Mouse (Mus musculus) E14TG2a.4 (cell line): ENCODE results near the gene Nap1l5.
"Not testable (repeated sequence)": the region's sequence is repeated elsewhere in the genome, so short reads cannot be mapped to it uniquely, and the experiment has no call there.

Experiments used
- H3K27me3 ChIP-seq: 2 replicates; pipeline ENCODE4 v1.6.1; 2014; ENCODE audit warnings: low read length, control low read depth; ENCODE audit not compliant: insufficient read depth
- H3K36me3 ChIP-seq: 2 replicates; pipeline ENCODE4 v1.6.1; 2014; ENCODE audit warnings: low read length, control low read depth; ENCODE audit not compliant: insufficient read depth
- H3K4me1 ChIP-seq: replicated peaks from 2 replicates; pipeline ENCODE4 v1.6.1; 2014; ENCODE audit warnings: low read depth, low read length, control low read depth
- H3K4me3 ChIP-seq: replicated peaks from 2 replicates; pipeline ENCODE4 v1.5.1; 2014; ENCODE audit warnings: mild to moderate bottlenecking, low read length
- H3K9me3 ChIP-seq: 2 replicates; pipeline ENCODE4 v1.6.1; 2014; ENCODE audit warnings: low read length, control low read depth
- CTCF ChIP-seq: conservative IDR thresholded peaks from 2 replicates; pipeline ENCODE4 v1.5.1; 2014; ENCODE audit warnings: low read length
- NANOG ChIP-seq: IDR thresholded peaks from 2 replicates; pipeline ENCODE4 v1.6.1; 2014; ENCODE audit warnings: borderline replicate concordance, low read length, mixed read lengths
- POU5F1 ChIP-seq: IDR thresholded peaks from 2 replicates; pipeline ENCODE4 v1.6.1; 2014; ENCODE audit warnings: low read length, borderline replicate concordance

The Nap1l5 gene

GRCm38 (mm10) chr6:58896648-58897047 is 10.2 kb downstream of the Nap1l5 start:
- H3K27me3 ChIP-seq, result no peaks in the 10 kb centered on the region
- peaks cover 23% of the 10 kb centered on the region for H3K36me3 ChIP-seq
- no peaks in the 10 kb centered on the region for H3K4me1 ChIP-seq
- peaks cover 18% of the 10 kb centered on the region for H3K9me3 ChIP-seq
- no peak overlapping the region for H3K4me3 ChIP-seq
- TF ChIP-seq POU5F1 (no peak), CTCF (no peak), NANOG (no peak)

- 0 out of 2 replicates have a peak, but pooled peaks cover 4% of the 10 kb centered on the region for H3K9me3 ChIP-seq
- no peak overlapping the region for H3K4me3 ChIP-seq
- no peaks in the 10 kb centered on the region for H3K4me1 ChIP-seq
- H3K27me3 ChIP-seq, result no peaks in the 10 kb centered on the region
- H3K36me3 ChIP-seq, result peaks cover 19% of the 10 kb centered on the region
- TF ChIP-seq CTCF, result no peak
Measured at GRCm38 (mm10) chr6:58894994-58895393, 11.9 kb downstream of the Nap1l5 start.

- no peaks in the 10 kb centered on the region for H3K4me1 ChIP-seq
- peaks cover 21% of the 10 kb centered on the region for H3K36me3 ChIP-seq
- no peak overlapping the region for H3K4me3 ChIP-seq
- TF ChIP-seq POU5F1, result no peak
- no peak for TF ChIP-seq NANOG
- no peak for TF ChIP-seq CTCF
- no peaks in the 10 kb centered on the region for H3K9me3 ChIP-seq
- H3K27me3 ChIP-seq, result no peaks in the 10 kb centered on the region
Measured at GRCm38 (mm10) chr6:58893307-58893706, 13.6 kb downstream of the Nap1l5 start.

- Histone ChIP-seq H3K4me3 (no peak overlapping the region), H3K27me3 (no peaks in the 10 kb centered on the region), H3K9me3 (no peaks in the 10 kb centered on the region), H3K4me1 (no peaks in the 10 kb centered on the region), H3K36me3 (peaks cover 10% of the 10 kb centered on the region; the same call in 1 of the 2 replicates)
- no peak for TF ChIP-seq CTCF
- no peak for TF ChIP-seq NANOG
- TF ChIP-seq POU5F1, result no peak
Measured at GRCm38 (mm10) chr6:58889917-58890316, 17.0 kb downstream of the Nap1l5 start.

GRCm38 (mm10) chr6:58882271-58882670 is 24.6 kb downstream of the Nap1l5 start:
- Histone ChIP-seq H3K36me3 (peaks cover 4% of the 10 kb centered on the region; the same call in 1 of the 2 replicates), H3K9me3 (no peaks in the 10 kb centered on the region), H3K4me1 (no peaks in the 10 kb centered on the region), H3K4me3 (no peak overlapping the region), H3K27me3 (no peaks in the 10 kb centered on the region)
- TF ChIP-seq NANOG (no peak), CTCF (no peak), POU5F1 (no peak)

- Histone ChIP-seq H3K4me1 (no peaks in the 10 kb centered on the region), H3K27me3 (no peaks in the 10 kb centered on the region), H3K36me3 (peaks cover 4% of the 10 kb centered on the region; the same call in 1 of the 2 replicates), H3K4me3 (no peak overlapping the region), H3K9me3 (no peaks in the 10 kb centered on the region)
- TF ChIP-seq CTCF (no peak), NANOG (no peak), POU5F1 (no peak)
Measured at GRCm38 (mm10) chr6:58881363-58881762, 25.5 kb downstream of the Nap1l5 start.

- H3K4me3 ChIP-seq, result no peak overlapping the region
- H3K27me3 ChIP-seq, result no peaks in the 10 kb centered on the region
- H3K36me3 ChIP-seq, result peaks cover 4% of the 10 kb centered on the region; the same call in 1 of the 2 replicates
- H3K9me3 ChIP-seq, result no peaks in the 10 kb centered on the region
- H3K4me1 ChIP-seq, result no peaks in the 10 kb centered on the region
- TF ChIP-seq NANOG (no peak), CTCF (no peak), POU5F1 (no peak)
Measured at GRCm38 (mm10) chr6:58880861-58881260, 26.0 kb downstream of the Nap1l5 start.

- no peaks in the 10 kb centered on the region for H3K4me1 ChIP-seq
- H3K4me3 ChIP-seq, result no peak overlapping the region
- H3K9me3 ChIP-seq, result no peaks in the 10 kb centered on the region
- no peak for TF ChIP-seq POU5F1
- no peaks in the 10 kb centered on the region for H3K27me3 ChIP-seq
- H3K36me3 ChIP-seq, result peaks cover 4% of the 10 kb centered on the region; the same call in 1 of the 2 replicates
Measured at GRCm38 (mm10) chr6:58879987-58880386, 26.9 kb downstream of the Nap1l5 start.

- Histone ChIP-seq H3K4me3 (no peak overlapping the region), H3K4me1 (no peaks in the 10 kb centered on the region), H3K36me3 (peaks cover 4% of the 10 kb centered on the region; the same call in 1 of the 2 replicates), H3K27me3 (no peaks in the 10 kb centered on the region), H3K9me3 (no peaks in the 10 kb centered on the region)
- TF ChIP-seq POU5F1 (no peak), CTCF (no peak), NANOG (no peak)
Measured at GRCm38 (mm10) chr6:58879572-58879971, 27.3 kb downstream of the Nap1l5 start.

- not testable (repeated sequence) for H3K9me3 ChIP-seq, H3K4me1 ChIP-seq, H3K36me3 ChIP-seq, H3K4me3 ChIP-seq, H3K27me3 ChIP-seq
Measured at GRCm38 (mm10) chr6:58867858-58868257, 39.0 kb downstream of the Nap1l5 start.
